Mouse (Mus musculus) spleen, postnatal 10 days (tissue): ENCODE data around the gene Pars2.
A peak's percentile ranks its signal among the peaks of the same experiment; 100 is the strongest.

ENCODE experiments used
- DNase-seq, 2 experiments: peaks; one replicate each; pipeline ENCODE4 v3.0.0; 2021 to 2022; ENCODE audit warnings: low spot score in 2 of 2

Pars2 gene

DNA sequence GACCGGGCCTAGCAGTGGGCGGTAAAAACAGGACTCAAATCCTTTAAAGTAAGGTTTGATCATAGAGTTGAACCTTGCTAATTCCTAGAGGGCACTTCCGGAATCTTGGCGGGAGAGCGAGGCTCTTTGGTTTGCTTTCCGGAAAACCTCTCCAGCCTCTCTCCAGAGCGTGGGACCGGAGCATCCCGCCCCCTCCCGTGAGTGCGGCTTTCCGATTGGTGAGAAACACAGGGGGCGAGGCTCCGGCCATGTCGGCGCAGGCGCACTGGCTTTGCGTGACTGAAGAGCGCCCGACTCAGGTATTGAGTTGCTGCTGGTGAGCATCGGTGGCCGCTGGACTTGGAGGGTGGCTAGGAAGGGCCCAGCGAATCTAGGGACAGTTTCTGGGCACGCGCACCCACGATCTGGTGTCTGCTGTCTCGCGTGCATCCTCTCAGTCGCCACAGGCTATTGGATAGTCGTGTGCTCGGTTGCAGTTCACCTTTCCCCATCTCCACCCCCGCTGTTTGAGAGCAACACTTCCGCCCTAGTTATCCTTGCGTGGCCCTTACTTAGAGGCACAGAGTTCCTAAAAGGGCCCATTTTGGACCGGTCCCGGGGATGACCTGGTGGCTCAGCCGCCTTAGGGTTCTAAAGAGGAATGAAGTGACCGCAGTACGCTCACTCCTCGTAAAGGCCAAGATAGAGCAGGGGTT is at the start of gene Pars2:
Gene Pars2, plus strand, starts transcription at position 237 of the 695 bp plus-strand sequence.
- DNase-seq = peak; percentile 89 to 96

- DNase-seq = no peak
Observed at GRCm38 (mm10) chr4:106606639-106607554, 44.0 kb upstream of the Pars2 start.

- no peak for DNase-seq
Observed at GRCm38 (mm10) chr4:106607905-106608304, 43.0 kb upstream of the Pars2 start.

DNA sequence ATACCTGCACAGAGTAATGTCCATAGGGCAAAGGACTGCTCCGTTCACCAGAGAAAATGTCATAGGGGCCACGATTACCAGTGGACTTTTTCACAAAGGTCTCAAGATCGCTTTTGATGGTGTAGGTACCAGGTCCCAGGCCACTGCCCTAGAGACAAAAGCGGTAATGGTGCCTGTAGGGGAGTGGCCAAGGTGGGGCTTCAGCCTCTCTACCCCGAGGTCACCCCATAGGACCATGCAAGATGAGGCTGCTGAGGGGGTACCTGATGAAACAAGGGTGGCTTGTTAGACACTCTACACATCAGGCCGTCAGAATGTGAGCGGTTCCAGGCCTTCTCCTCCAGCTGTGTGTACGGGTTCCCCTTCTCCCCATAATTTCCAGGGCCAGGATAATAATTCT is 37.8 kb upstream of the Pars2 start:
- DNase-seq = no peak

GRCm38 (mm10) chr4:106613560-106613959 is 37.3 kb upstream of the Pars2 start:
- DNase-seq = peak in 1 of 2 experiments; percentile 42

DNA sequence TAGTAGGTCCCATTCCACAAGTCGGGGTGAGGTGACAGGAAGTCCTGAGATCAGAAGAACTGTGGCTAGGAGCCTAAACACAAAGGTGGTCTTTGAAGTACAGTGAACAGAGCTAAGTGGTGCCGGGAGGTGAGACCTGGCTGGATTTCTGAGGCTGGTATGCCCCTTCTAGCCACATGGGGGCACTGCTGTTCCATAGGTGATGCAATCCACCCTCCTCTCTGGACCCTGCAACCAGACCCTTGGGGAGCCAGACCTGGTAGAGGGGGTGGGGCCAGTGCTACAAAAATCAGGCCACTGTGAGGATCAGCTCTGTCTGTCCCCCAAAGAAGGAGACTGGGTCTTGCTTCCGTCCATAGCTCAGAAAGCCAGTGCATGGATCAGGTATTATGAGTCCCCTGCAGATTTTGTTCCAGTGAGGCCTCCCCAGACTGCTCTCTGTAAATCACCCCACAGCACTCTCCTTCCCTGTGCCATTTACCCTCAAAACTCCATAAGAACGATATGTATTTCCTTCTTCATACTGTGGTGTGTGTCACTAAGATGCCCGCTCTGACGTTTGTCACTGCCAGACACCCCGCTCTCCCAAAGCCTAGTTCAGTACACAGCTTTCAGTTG is 36.6 kb upstream of the Pars2 start:
- DNase-seq = peak; percentile 56 to 78

GRCm38 (mm10) chr4:106614881-106615280 is 36.0 kb upstream of the Pars2 start:
- DNase-seq = no peak

GRCm38 (mm10) chr4:106615637-106616036 is 35.2 kb upstream of the Pars2 start:
- no peak for DNase-seq

- DNase-seq = no peak
Observed at GRCm38 (mm10) chr4:106617056-106617455, 33.8 kb upstream of the Pars2 start, which contains the start of gene Lexm. Gene Lexm (minus strand): TSS chr4:106617241.

- DNase-seq = no peak
Observed at GRCm38 (mm10) chr4:106618898-106619297, 32.0 kb upstream of the Pars2 start.

- DNase-seq = no peak
Observed at GRCm38 (mm10) chr4:106621428-106621827, 29.4 kb upstream of the Pars2 start.

DNA sequence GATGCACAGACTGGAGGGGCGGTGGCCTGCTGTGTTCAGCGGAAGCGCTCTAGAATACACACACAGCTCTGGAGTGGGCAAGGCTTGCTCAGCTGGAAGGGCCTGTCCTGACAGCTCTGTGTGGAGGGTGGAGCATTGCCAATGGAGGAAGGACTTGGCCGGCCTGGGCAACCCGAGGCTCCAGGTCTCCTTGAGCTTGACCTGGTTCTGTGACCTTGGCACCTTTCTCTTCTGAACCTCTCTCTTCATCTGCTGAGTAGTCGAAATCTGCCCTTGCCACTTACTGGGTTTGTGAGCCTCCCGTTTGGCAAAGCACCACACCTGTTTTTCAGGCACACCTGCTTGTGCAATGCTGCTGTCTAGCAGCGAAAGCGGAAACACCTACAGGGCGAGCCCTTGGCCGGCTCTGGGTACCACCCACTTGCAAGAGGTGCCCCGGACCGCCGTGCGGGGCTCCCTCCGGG is 28.8 kb upstream of the Pars2 start, which contains the start of gene Ttc22:
Gene Ttc22, plus strand, starts transcription at position 403 of the 464 bp plus-strand sequence.
- DNase-seq = no peak

- DNase-seq = no peak
Observed at GRCm38 (mm10) chr4:106622712-106623111, 28.2 kb upstream of the Pars2 start.

DNA sequence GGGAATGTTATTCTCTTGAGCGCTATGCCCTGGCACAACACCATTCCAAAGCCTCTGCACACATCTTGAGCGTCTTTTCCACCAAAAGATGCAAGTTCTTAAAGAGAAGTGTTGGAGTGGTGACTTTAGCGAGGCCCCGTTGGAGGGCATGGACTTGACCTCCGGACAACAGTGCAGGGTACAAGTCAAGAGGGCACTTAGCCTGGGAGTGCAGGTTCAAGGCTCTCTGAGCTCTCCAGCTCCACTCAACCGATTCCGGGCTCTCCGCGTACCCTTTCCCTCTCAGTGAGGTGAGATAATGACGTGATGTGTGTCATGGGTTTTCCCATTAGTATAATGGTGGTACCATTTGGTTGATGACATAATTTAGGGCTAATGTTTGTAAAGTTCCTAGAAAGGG is 26.6 kb upstream of the Pars2 start:
- no peak for DNase-seq

- no peak for DNase-seq
Observed at GRCm38 (mm10) chr4:106627809-106628208, 23.1 kb upstream of the Pars2 start.

DNA sequence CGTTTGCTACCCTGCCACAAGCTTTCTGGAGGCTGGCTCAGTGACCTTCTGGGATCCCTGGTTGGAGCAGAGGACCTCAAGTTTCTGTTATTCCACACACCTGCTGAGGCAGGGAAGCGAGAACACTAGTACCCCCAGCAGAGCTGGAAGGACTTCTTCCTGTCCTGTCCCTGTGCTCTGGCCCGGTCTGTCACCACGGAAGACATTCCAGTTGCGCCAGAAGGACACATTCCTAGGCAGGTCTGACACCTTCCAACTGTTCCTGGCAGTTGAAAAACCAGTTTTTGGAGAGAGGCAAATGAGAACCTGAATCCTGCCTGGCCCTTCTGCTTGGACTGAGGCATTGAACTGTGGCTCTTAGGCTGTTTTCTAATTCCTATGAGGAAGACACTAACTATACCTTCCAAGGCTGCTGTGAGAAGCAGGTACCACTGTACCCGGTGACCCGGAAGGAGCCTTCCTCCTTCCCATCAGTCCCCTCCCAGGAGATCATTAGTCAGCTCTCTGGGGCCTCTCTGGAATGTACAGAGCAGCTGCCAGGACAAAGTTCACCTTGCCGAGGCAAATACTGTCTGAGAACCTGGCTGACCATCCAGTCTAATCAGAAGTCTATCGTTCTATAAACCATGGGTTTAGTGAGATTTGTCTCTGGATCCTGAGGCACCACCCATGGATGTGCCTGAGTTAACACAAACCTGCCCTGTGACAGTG is 22.1 kb upstream of the Pars2 start:
- no peak for DNase-seq

- DNase-seq = no peak
Observed at GRCm38 (mm10) chr4:106629374-106629773, 21.5 kb upstream of the Pars2 start.

- DNase-seq = peak; percentile 53 to 72
Observed at GRCm38 (mm10) chr4:106630333-106631220, 20.3 kb upstream of the Pars2 start.

DNA sequence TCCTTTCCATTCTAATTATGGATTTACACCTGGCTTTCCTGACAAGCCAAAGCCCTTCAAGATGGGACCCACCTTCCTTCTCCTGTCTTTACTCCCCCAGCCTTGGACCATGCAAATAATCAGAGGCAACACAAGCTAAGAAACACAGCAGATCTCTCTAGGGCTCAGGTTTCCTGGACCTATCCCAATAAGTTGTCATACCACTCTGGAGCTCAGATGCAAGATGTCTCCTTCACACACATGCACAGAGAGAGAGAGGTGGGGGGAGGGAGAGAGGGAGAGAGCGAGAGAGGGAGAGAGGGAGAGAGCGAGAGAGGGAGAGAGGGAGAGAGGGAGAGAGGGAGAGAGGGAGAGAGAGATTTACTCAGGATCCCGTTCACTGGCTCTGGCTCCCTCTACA is 18.6 kb upstream of the Pars2 start:
- no peak for DNase-seq

DNA sequence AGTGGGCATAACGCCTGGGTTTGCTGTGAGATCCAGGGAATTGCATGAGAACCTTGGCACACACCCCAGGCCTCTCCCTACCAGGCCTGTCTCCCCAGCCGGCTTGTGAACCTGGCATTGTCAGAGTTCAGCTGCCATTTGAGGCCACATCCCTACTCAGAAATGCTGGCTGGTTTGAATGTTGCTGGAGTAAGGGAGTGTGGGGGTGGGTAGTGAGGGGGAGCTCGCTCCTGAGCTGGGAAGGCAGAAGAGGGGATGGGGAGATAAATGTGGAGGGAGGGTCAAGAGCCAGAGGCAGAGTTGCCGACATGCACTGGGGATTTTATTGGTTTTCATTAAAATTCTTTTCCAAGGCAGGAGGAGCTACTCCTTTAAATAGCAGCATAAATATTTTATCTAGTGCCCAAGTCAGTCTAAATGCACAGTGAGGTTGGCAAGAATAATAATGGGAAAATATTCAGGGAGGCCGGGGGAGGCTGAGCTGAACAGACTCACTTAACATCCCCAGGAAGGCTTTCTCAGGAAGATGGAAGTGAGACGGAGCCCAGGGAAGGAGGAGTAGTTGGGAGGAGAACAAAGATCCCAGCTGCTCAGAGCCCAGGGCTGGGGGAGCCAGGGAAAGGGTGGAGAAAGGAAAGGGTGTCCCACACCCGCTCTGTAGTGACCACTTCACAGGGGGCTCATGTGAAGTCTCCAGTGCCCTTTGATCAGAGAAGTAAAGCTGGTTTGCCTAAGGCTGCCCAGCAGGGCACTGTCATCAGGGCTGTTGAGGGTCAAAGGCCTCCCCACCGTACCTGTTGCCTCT is 17.4 kb upstream of the Pars2 start:
- no peak for DNase-seq
